In the genomic region with DNA sequence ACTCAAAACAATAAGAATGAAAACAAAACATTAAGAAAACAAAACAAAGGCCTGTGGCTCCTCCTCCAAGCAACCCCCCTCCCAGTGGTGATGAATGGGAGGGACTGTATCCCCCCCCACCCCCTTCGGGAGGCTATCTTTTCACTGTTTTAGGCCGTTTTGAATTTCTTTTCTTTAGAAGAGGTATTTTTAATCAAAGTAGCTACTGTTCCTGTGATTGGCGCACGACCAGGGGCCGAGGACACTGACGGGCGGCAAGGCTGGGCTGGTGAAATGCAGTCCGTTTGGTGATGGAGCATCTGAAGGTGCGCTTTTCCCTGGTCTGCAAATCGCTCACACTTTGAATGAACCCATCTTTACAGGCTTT, we compare ENCODE assay signal across 8 mouse cellular contexts. TPM values are rescaled to one million over a fixed set of nuclear protein-coding genes. Genes with fewer than 3 reads are reported as not detected.
DNase-seq lines count a peak whose midpoint lies in the region; ATAC-seq and TF ChIP-seq lines count a peak whose summit lies in the region.

TSS of gene Lancl2 (plus strand) at position 165 of the 367 bp plus-strand sequence.

- no peak for TF ChIP-seq CTCF in C2C12 (IDR thresholded peaks at IDR 0.05; ENCODE audit: control insufficient read depth, insufficient read depth, insufficient read length)
- TF ChIP-seq CTCF in MEL (IDR thresholded peaks at IDR 0.05 in 2 of 3, conservative IDR thresholded peaks at IDR 0.05 in 1 of 3; ENCODE audit: control insufficient read depth in 1 of 3, insufficient read depth in 1 of 3, low read depth in 2 of 3, low read length in 3 of 3, poor library complexity in 1 of 3, severe bottlenecking in 1 of 3) = no peak
- TF ChIP-seq CTCF in cortical plate, adult 2 months (IDR thresholded peaks at IDR 0.05; ENCODE audit: extremely low read depth, insufficient read depth, low read length) = no peak

- peak within 1 kb of the TSS; percentile 82 for H3K4me2 ChIP-seq in intestine, embryonic 14.5 days (ENCODE audit: low read length)
- H3K4me2 ChIP-seq in limb, embryonic 14.5 days (replicated peaks; ENCODE audit: low read depth, low read length, severe bottlenecking) = peak within 1 kb of the TSS; percentile 68
- H3K4me2 ChIP-seq in neural tube, embryonic 12.5 days (replicated peaks) = peak within 1 kb of the TSS; percentile 60

- no peak for DNase-seq in MEL (ENCODE audit: low read depth, low spot score)
- DNase-seq in gastrocnemius, postnatal 4 days (ENCODE audit: low spot score in 2 of 2) = peak in 1 of 2 experiments; percentile 34
- DNase-seq in intestine, embryonic 14.5 days (ENCODE audit: low spot score) = no peak
- DNase-seq in limb, embryonic 14.5 days (ENCODE audit: low spot score) = peak; percentile 35
- DNase-seq in retina, embryonic 14.5 days (ENCODE audit: low spot score) = no peak

- ATAC-seq in intestine, embryonic 14.5 days (replicated peaks; ENCODE audit: low FRiP score, low TSS enrichment, low read depth) = peak; percentile 22
- 0 out of 2 replicates have a peak, but pooled peaks have one; percentile 10 for ATAC-seq in limb, embryonic 14.5 days (ENCODE audit: low FRiP score, low read depth)
- peak; percentile 48 for ATAC-seq in neural tube, embryonic 12.5 days (ENCODE audit: low FRiP score, low read depth)

- H3K9me3 ChIP-seq in MEL (replicated peaks; ENCODE audit: insufficient read depth, low read length) = no peaks in the 10 kb centered on the region
- H3K9me3 ChIP-seq in intestine, embryonic 14.5 days (ENCODE audit: control insufficient read depth, low read length) = no peaks in the 10 kb centered on the region
- no peaks in the 10 kb centered on the region for H3K9me3 ChIP-seq in limb, embryonic 14.5 days (ENCODE audit: control insufficient read depth, low read length)
- H3K9me3 ChIP-seq in neural tube, embryonic 12.5 days = no peaks in the 10 kb centered on the region

- under 1% methylated on average over 10 of the region's 10 CpGs for WGBS in intestine, embryonic 14.5 days
- WGBS in limb, embryonic 14.5 days = 0% methylated on average over 10 of the region's 10 CpGs
- 0% methylated on average over 10 of the region's 10 CpGs for WGBS in neural tube, embryonic 12.5 days

- H3ac ChIP-seq in C2C12 (ENCODE audit: control insufficient read depth, insufficient read length, low read depth) = peak within 1 kb of the TSS; percentile 73

- H3K27me3 ChIP-seq in C2C12 (ENCODE audit: control insufficient read depth, insufficient read depth, insufficient read length) = no peaks in the 10 kb centered on the region
- no peaks in the 10 kb centered on the region for H3K27me3 ChIP-seq in MEL (ENCODE audit: control insufficient read depth in 1 of 2, insufficient read depth in 2 of 2, low read length in 2 of 2)
- no peaks in the 10 kb centered on the region for H3K27me3 ChIP-seq in intestine, embryonic 14.5 days (replicated peaks; ENCODE audit: control insufficient read depth, insufficient read depth, low read length)
- H3K27me3 ChIP-seq in limb, embryonic 14.5 days (ENCODE audit: control insufficient read depth, insufficient read depth, low read length) = no peaks in the 10 kb centered on the region
- no peaks in the 10 kb centered on the region for H3K27me3 ChIP-seq in neural tube, embryonic 12.5 days (replicated peaks)

- peak within 1 kb of the TSS; percentile 89 for H3K9ac ChIP-seq in MEL (ENCODE audit: control insufficient read depth, low read depth, low read length, poor library complexity, severe bottlenecking)
- peak within 1 kb of the TSS; percentile 90 for H3K9ac ChIP-seq in intestine, embryonic 14.5 days (ENCODE audit: low read length)
- H3K9ac ChIP-seq in limb, embryonic 14.5 days (ENCODE audit: low read depth, low read length, severe bottlenecking) = peak within 1 kb of the TSS; percentile 82
- H3K9ac ChIP-seq in neural tube, embryonic 12.5 days = peak within 1 kb of the TSS; percentile 88

- TF ChIP-seq RAD21 in MEL (IDR thresholded peaks at IDR 0.05; ENCODE audit: low read depth, low read length) = no peak

- H3K79me2 ChIP-seq in C2C12 (ENCODE audit: control insufficient read depth, insufficient read depth) = peaks cover 15% of the 10 kb centered on the region
- peaks cover 3% of the 10 kb centered on the region; the same call in 1 of the 2 replicates for H3K79me2 ChIP-seq in MEL (ENCODE audit: control insufficient read depth, insufficient read depth, low read length, poor library complexity)

- peaks cover under 1 to 8% of the 10 kb centered on the region in 2 experiments; a peak in 2 of 4 replicates for H3K4me1 ChIP-seq in MEL (ENCODE audit: control insufficient read depth in 1 of 2, insufficient read depth in 2 of 2, low read length in 2 of 2)
- H3K4me1 ChIP-seq in cortical plate, adult 2 months (ENCODE audit: control insufficient read depth, insufficient read depth, low read length) = peaks cover 3% of the 10 kb centered on the region; the same call in 1 of the 2 replicates
- peaks cover 10% of the 10 kb centered on the region for H3K4me1 ChIP-seq in intestine, embryonic 14.5 days (replicated peaks; ENCODE audit: control insufficient read depth, insufficient read depth, low read length)
- H3K4me1 ChIP-seq in limb, embryonic 14.5 days (ENCODE audit: control insufficient read depth, insufficient read depth, low read length) = peaks cover 4% of the 10 kb centered on the region; the same call in 1 of the 2 replicates
- peaks cover 5% of the 10 kb centered on the region; the same call in 1 of the 2 replicates for H3K4me1 ChIP-seq in neural tube, embryonic 12.5 days

- H3K27ac ChIP-seq in MEL (ENCODE audit: control insufficient read depth, low read depth, low read length) = peak within 1 kb of the TSS; percentile 78
- peak within 1 kb of the TSS; percentile 98 for H3K27ac ChIP-seq in cortical plate, adult 2 months (ENCODE audit: insufficient read depth, low read length)
- H3K27ac ChIP-seq in intestine, embryonic 14.5 days (ENCODE audit: low read depth) = peak within 1 kb of the TSS; percentile 95
- peak within 1 kb of the TSS; percentile 96 for H3K27ac ChIP-seq in limb, embryonic 14.5 days (replicated peaks; ENCODE audit: low read depth, low read length)
- H3K27ac ChIP-seq in neural tube, embryonic 12.5 days = peak within 1 kb of the TSS; percentile 97

- H3K79me3 ChIP-seq in C2C12 (ENCODE audit: low read depth) = peaks cover 3% of the 10 kb centered on the region

- TF ChIP-seq POLR2A in MEL (IDR thresholded peaks at IDR 0.05; ENCODE audit: control insufficient read depth in 1 of 2, insufficient read depth in 1 of 2, low read depth in 1 of 2, low read length in 2 of 2, poor library complexity in 1 of 2) = no peak
- no peak for TF ChIP-seq POLR2A in cortical plate, adult 2 months (IDR thresholded peaks at IDR 0.05; ENCODE audit: extremely low read depth, insufficient read depth, low read length)
- TF ChIP-seq POLR2A in limb, embryonic 14.5 days (IDR thresholded peaks at IDR 0.05; ENCODE audit: borderline replicate concordance, extremely low read depth, insufficient read depth, insufficient read length) = no peak

- H3K36me3 ChIP-seq in C2C12 (ENCODE audit: control insufficient read depth, insufficient read depth) (no peaks in the 10 kb centered on the region), MEL (ENCODE audit: control insufficient read depth in 1 of 2, insufficient read depth in 2 of 2, low read length in 2 of 2) (peaks cover 0 to 13% of the 10 kb centered on the region in 2 experiments; a peak in 2 of 4 replicates)
- no peaks in the 10 kb centered on the region for H3K36me3 ChIP-seq in intestine, embryonic 14.5 days (ENCODE audit: control insufficient read depth, insufficient read depth, low read length)
- no peaks in the 10 kb centered on the region for H3K36me3 ChIP-seq in limb, embryonic 14.5 days (ENCODE audit: control insufficient read depth, insufficient read depth, low read length)
- no peaks in the 10 kb centered on the region for H3K36me3 ChIP-seq in neural tube, embryonic 12.5 days

- TF ChIP-seq EP300 in MEL (IDR thresholded peaks at IDR 0.05; ENCODE audit: low read depth in 1 of 2, low read length in 2 of 2) = no peak

- H3K4me3 ChIP-seq in C2C12 (ENCODE audit: insufficient read depth, poor library complexity, severe bottlenecking) = peak within 1 kb of the TSS; percentile 60
- peak within 1 kb of the TSS; percentile 79 to 85 for H3K4me3 ChIP-seq in MEL (ENCODE audit: control insufficient read depth in 1 of 2, insufficient read depth in 1 of 2, low read depth in 2 of 2, low read length in 2 of 2)
- H3K4me3 ChIP-seq in cortical plate, adult 2 months (ENCODE audit: insufficient read depth, low read length) = peak within 1 kb of the TSS; percentile 89
- peak within 1 kb of the TSS; percentile 63 for H3K4me3 ChIP-seq in intestine, embryonic 14.5 days (ENCODE audit: low read depth, low read length)
- peak within 1 kb of the TSS; percentile 63 for H3K4me3 ChIP-seq in limb, embryonic 14.5 days (replicated peaks; ENCODE audit: low read length)
- H3K4me3 ChIP-seq in neural tube, embryonic 12.5 days = peak within 1 kb of the TSS; percentile 67

TF ChIP-seq in C2C12, 6 proteins besides CTCF, POLR2A, EP300 and RAD21:
- TF ChIP-seq MYOG (IDR thresholded peaks at IDR 0.05; ENCODE audit: control insufficient read depth, extremely low read depth, insufficient read length) (no peak), USF1 (IDR thresholded peaks at IDR 0.05; ENCODE audit: low read depth) (no peak), FOSL1 (IDR thresholded peaks at IDR 0.05; ENCODE audit: insufficient read depth, low read length, poor library complexity, severe bottlenecking) (no peak), MYOD1 (IDR thresholded peaks at IDR 0.05; ENCODE audit: control insufficient read depth, insufficient read length, low read depth) (no peak)

TF ChIP-seq in MEL, 35 proteins besides CTCF, POLR2A, EP300 and RAD21 (continues in another document):
- no peak for TF ChIP-seq MAFK (IDR thresholded peaks at IDR 0.05; ENCODE audit: borderline replicate concordance, low read depth, low read length)
- TF ChIP-seq MYC (IDR thresholded peaks at IDR 0.05; ENCODE audit: low read depth, low read length) = no peak
- no peak for TF ChIP-seq NELFE (IDR thresholded peaks at IDR 0.05; ENCODE audit: low read depth, low read length)
- peak; percentile 84 for TF ChIP-seq MAZ (IDR thresholded peaks at IDR 0.05; ENCODE audit: low read depth, low read length)
- TF ChIP-seq GABPA (IDR thresholded peaks at IDR 0.05; ENCODE audit: low read depth, low read length) = no peak
- TF ChIP-seq SIN3A (IDR thresholded peaks at IDR 0.05; ENCODE audit: low read length) = peak; percentile 11; the same call in 1 of the 2 replicates

RNA-seq across cellular contexts. Expression of gene Lancl2, which starts in this region (rescaled TPM):
- polyA plus RNA-seq in C2C12 (2012; fragmentation: generic; extraction: Trizol) (8.4 TPM), MEL (2012; ENCODE audit: insufficient read depth in 1 of 2, insufficient read length in 2 of 2, low read depth in 1 of 2, low replicate concordance in 2 of 2, missing spikeins in 1 of 2) (10 to 100 TPM in 1 of 2 experiments, not detected in 1; 17.7 TPM)
- total RNA-seq in MEL (2012; rRNA removed) = 19.6 and 21.7 TPM in 2 replicates
- 62.9 and 72.2 TPM in 2 replicates for polyA plus RNA-seq in cortical plate, adult 2 months (2012; rRNA removed)
- total RNA-seq in gastrocnemius, postnatal 4 days (2021) = 10 to 100 TPM; 19.8 to 20.3 TPM
- polyA plus RNA-seq in intestine, embryonic 14.5 days (2014; fragmentation: Nextera tagmentation; extraction: Ambion mirVana) = 21.4 and 23.5 TPM in 2 replicates
- 15.5 and 17.8 TPM in 2 replicates for polyA plus RNA-seq in limb, embryonic 14.5 days (2012; rRNA removed)
- polyA plus RNA-seq in limb, embryonic 14.5 days (2014; fragmentation: Nextera tagmentation; extraction: Ambion mirVana) = 23.0 and 27.6 TPM in 2 replicates
- 49.3 and 55.9 TPM in 2 replicates for polyA plus RNA-seq in neural tube, embryonic 12.5 days (2016; fragmentation: Nextera tagmentation; extraction: Ambion mirVana)
